Mouse (Mus musculus): ENCODE results near the gene Btd.

Gene Btd

DNA sequence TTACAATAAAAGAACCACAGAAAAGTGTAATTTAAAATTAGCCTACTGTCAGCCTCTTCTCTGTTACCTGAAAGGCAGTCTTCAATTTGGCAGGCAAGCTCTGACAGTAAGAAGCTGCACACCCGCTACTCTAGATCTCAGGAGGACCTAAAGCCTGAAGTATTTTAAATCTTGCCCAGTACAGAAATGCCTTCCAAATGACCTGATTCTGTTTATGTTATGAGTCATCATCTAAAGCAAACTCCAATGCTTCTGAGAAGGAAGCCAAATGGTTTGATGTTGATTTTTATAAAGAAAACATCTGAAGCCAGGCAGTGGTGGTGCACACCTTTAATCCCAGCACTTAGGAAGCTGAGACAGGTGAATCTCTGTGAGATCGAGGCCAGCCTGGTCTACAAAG is 59.5 kb downstream of the Btd start:
- DNase-seq (ENCODE audit: low spot score in 2 of 2), result no peak

DNA sequence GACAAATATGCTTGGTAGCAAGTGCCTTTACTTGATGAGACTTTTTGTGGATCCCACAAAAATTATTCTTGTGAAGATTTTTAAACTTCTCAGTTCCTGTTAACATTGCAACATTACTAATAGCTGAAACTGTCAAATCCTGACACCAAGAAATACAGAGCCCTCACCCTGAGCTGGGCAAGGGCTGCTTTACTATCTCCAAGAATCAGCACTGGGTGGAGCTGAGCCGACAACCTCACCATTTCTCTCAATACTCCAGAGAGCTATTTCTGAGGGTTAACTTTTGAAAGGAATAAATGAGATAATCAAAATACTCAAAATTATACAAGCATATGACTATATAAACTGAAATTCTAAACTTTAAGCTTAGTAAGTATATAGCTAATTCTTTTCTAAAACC is 68.5 kb downstream of the Btd start:
- no peak for DNase-seq (ENCODE audit: low spot score in 2 of 2)

DNA sequence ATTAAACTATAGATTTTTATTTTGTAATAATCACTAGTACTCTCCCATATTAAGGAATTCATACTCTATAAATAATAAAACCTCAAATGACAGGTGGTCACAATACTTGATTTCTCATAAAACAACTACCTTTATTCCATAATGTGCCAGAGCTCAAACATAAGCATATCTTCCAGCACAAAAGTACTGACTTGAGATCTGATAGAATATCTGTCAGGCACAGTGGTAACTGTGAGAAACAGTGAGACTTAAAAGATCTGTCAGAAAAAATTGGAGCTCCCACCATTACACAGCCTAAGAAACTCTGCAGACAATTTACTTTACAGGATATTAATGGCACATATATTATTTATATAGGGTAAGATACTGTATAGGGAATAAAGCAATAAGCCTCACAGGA is 74.8 kb downstream of the Btd start:
- DNase-seq (ENCODE audit: low spot score in 2 of 2), result no peak

GRCm38 (mm10) chr14:31717360-31717759 is 76.5 kb downstream of the Btd start:
- DNase-seq (ENCODE audit: low spot score in 2 of 2), result no peak

Measured in urinary bladder, postnatal 36 days (tissue).